Mouse (Mus musculus) thymus, postnatal 4 days (tissue): ENCODE measurements at regions not wholly inside any gene's neighbourhood (a gene's known extent, or its start where the extent isn't known, plus 50 kb on each side); places are given as distances from the start of the nearest gene placed in this dataset.

Experiments used
- DNase-seq: peaks from one replicate; pipeline ENCODE4 v3.0.0; 2021

DNA sequence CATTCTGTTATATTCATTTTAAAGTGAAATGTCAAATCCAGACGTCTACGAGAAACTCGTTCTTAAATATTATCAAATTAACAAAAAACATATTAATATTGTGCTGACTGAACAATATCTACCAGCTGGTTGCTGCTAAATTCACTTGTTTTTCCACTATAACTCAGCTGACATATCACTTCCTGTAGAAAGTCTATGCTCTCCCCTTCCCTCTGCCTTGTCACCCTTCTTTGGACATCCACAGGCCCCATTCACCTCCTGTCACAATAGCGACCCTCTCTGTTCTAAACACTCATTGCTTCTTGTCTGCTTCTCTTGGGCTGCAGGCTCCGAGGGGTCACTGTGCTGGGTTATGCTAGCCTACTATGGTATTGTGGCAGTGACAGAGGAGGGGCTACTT, 52.5 kb upstream of the Cplx2 start:
- no peak for DNase-seq

- DNase-seq = peak; percentile 18
These were observed 50.9 kb upstream of the Cplx2 start for GRCm38 (mm10) chr13:54320212-54320611.

- DNase-seq = no peak
These were observed 50.1 kb upstream of the Cplx2 start for GRCm38 (mm10) chr13:54321011-54321410.
